Mouse (Mus musculus) spleen, postnatal 36 days (tissue): ENCODE results near the gene Gas7.
A peak's percentile ranks its signal among the peaks of the same experiment; 100 is the strongest.

ENCODE experiments used
- DNase-seq, 2 experiments: peaks; one replicate each; pipeline ENCODE4 v3.0.0; 2022; ENCODE audit warnings: low spot score in 2 of 2, mixed read lengths in 1 of 2

Gas7 gene

DNA sequence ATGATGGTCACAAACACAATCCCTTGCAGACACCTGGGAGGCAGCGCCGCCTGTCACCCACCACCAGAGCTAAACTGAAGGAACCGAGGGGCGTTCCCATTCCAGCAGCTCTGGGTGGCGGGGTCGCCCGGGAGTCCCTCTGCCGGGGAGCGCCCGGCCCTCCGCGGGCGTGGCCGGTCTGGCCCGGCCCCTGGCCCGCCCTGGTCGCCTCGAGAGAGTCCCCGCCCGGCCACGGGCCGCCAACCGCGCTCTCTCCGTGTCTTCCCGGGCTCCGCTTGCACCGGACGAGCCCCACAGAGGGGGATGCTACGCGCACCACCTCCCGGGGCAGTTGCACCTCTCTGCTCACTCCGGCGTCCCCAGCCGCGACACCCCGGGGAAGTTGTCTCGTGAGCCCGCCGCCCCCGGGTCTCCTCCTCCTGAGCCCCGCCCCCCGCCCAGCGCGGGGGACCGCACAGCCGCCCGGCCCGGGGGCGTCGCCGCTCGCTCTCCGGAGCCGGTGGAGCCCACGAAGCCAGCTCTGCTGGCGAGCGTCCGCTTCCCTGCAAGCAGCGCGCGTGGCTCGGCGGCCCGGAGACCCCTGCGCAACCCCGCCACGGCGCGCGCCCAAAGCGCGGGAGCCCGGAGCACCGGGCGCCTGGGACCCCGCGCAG is at the start of gene Gas7:
TSS of gene Gas7 (plus strand) at position 564 of the 653 bp plus-strand sequence.
- no peak for DNase-seq

DNA sequence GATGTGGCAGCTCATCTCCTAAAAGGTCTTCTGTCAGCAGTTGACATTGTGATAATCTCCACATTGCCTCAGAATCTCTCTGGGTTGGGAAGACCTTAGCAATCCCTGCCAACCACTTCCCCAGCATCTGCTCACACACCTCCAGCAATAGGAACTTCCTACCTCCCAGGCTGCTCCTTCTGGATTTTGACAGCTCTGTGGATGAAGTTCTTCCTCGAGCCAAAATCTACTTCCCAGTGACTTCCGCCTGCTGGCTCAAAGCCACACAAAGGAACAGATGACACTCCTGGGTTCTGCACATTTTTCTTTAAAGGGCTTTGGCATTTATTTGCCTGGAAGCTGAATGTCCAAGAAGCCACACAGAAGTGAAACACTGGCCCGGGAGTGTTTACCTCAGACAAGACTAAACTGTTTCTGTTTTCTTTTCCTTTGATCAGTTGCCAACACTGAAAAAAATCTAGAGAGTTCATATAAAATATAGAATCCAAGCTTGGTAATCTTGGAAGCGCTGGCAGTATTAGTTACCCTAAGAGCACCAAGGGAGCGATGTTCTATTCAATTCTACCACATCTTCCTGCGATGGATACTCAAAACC is 40.8 kb upstream of the Gas7 start:
- no peak for DNase-seq

DNA sequence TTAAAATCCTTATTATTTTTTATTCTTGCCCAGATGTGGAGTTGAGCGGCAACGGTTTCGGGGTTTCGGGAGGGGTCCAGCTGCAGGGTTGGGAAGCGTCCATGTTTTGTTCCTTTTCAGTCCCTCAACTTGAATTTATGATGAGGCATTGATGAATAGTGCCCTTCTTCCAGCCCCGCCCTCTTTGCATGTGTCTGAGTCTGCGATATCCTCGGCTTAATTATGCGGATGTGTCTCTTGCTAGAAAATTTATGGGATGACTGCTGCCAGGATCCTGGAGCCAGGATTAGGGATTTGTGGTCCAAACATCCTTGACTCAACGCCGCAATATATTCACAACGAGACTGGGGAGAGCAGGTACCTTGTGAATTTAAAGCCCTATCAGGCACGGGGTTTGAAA is 31.7 kb upstream of the Gas7 start:
- DNase-seq = no peak

DNA sequence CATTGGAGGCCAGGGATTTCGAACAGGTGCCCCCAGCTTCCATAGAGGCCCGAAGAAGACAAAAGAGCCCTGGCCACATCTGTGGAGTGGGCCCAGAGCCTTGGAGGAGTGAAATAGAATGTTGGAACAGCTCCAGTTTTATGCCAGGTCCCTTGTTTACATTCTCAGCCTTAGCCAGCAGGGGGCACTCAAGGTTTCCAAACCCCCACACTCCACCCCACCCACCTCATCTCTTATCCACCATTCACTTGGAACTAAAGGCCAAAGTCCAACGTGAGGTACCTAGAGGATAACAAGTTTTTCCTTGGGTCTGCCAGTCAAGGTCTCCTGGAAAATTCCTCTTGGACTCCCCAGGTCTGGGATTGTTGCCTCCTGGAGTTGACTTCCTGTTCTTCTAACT is 27.0 kb upstream of the Gas7 start:
- DNase-seq = peak in 1 of 2 experiments; percentile 6

DNA sequence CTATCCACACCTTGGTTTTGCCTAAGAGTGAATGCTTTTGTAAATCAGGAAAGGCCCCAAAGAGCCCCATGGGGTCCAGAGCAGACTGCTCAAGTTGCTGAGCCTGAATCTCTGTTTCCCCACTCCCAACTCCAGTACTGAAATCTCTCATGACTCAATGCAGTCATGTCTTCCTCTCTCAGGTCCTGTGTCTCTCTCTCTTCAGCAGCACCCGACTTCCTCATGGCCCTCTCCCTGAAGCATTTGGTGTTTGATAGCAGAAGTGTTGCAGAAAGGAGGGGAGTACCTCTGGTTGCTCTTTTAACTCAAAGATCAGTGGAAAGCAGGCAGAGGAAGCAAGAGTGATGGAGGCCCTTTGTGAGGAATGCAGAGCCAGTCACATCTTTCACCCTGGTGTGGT is 25.4 kb upstream of the Gas7 start:
- no peak for DNase-seq

DNA sequence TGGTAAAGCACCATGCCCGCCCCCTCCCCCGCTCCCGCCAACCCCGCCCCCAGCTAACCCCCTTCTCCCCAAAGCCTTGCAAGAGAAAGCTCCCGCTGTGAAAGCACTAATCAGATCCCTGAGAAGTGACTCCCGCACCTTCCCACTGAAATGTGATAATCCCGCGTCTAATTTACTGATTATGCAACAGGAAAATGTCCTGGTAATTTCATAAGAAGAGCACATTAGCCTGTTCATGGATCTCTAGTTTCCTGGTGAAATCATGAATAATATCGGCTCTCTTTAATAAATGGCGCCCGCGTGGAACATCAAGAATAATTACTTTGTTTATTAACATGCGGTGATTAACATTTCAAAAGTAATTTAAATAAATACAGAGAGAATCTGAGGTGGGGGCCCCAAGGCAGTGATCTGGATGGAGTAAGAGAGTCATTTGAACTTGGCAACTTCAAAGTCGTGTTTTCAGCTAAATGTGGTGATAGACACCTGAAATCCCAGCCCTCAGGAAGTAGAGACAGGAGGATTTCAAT is 24.1 kb upstream of the Gas7 start:
- DNase-seq = no peak

DNA sequence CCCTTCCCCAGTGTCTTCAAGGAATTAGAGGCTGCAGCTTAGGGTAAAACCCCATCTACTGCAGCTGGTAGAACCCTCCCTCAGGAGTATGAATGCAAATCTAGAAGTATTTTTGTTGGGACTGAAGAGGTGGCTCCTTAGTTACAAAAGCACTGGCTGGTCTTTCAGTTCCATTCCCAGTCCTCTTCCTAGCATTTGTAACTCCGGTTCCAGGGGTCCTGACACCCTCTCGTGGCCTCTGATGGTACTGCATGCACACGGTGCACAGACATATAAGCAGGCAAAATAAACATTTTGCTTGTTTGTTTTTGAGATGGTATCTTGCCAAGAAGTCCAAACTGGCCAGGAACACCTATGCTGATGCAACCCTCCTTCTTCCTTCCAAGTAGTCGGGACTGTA is 23.4 kb upstream of the Gas7 start:
- no peak for DNase-seq

DNA sequence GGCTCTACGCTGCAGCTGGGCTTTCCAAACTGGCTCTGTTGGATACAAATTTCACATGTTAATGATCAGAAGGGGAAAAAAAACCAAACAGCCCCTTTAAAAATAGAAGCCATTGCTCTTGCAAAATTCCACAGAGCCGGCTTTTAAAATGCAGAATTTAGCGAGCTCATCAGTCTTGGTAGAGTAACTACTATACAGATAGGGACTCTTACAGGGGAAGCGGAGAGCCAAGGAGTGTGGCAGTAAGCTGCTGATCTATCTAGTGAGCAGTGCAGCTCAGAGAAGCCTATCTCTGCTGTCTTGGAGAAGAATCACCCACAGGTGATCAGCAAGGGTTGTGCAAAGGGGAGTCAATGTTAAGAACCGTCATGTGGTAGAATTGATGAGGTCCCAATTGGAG is 21.5 kb upstream of the Gas7 start:
- DNase-seq = no peak

DNA sequence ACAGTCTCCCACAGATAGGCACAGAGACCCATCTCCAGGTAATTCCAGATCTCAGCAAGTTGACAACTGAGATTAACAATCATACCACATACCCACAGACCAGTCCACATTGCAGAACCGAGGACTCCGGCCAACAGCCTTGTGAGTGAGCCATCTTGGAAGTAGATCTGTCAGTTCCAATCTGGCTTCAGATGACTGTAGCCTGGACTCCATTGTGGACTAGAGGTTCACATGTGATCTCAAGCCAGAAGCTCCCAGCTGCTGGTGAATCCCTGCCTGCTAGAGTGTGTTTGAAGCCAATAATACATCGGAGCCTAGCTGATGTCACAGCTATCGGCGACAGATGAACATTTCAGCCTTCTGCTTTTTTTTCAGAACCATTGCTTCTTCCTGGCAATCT is 16.5 kb upstream of the Gas7 start:
- DNase-seq = no peak

DNA sequence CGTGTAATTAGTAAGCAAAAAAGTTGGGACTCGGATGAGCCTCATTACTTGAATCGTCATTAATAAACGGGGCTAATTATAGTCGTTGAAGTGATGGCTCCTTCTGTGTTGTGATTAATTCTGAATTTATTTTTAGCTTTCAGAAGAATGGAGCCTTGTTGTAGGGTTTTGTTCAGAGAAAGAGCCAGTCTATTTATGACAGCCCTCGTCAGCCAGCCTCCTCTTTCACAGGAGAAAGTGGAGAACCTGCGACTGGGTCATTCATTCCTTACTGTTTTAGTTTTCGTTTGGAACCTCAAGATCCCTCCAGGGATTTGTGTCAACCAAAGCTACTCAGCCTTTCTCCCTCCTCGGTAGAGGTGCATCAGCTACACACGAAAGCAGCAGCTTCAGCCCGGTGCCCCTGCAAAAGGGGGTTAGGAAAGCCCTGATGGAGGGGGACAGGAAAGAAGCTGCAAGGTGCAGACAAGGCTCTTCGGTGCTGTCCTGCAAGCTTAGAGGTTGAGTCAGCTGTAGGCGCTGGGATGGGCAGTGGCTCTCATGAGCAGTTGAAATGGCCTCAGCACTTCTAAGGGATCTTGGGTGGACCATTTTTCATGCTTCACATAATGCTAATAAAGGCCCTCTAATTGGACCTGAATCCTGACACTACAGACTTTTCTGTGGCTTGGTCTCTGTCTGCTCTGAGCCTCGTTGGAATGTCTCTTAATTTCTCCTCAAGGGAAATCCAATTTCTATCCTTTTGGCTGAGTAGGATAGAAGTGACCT is 10.0 kb upstream of the Gas7 start:
- no peak for DNase-seq

DNA sequence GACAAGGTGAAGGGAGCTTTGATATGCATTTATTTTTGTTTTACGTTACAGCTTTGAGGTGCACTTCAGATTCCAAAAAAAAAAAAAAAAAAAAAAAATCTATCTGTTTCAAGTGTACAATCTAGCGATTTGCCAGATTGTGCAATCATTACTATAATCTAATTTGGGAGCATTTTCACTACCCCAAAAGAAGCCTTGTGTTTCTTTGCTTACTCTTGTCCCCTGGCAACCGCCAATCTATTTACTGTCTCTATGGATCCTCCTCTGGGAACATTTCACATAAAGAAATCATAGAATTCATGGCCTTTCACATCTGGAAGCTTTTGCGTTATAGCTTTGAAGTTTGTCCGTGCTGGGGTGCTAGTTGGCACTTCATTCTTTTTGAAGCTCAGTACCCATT is 3.7 kb upstream of the Gas7 start:
- DNase-seq = no peak

DNA sequence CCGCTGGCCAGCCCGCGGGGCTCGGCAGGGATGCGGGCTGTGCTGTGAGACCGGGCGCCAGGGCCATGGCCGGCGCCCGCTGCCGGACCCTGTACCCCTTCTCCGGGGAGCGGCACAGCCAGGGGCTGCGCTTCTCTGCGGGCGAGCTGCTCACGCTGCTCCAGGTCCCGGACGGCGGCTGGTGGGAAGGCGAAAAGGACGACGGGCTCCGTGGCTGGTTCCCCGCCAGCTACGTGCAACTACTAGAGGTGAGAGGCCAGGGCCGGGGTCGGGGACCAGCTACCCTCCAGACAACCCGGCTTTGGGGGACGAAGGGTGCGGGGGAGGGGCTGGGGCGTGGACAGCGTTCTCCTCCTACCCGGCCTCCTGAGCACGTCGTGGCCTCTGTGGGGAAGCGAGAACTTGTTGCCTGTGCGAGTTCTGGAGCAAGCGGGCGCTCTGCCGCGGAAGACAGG is 317 bp downstream of the Gas7 start:
- DNase-seq = no peak

DNA sequence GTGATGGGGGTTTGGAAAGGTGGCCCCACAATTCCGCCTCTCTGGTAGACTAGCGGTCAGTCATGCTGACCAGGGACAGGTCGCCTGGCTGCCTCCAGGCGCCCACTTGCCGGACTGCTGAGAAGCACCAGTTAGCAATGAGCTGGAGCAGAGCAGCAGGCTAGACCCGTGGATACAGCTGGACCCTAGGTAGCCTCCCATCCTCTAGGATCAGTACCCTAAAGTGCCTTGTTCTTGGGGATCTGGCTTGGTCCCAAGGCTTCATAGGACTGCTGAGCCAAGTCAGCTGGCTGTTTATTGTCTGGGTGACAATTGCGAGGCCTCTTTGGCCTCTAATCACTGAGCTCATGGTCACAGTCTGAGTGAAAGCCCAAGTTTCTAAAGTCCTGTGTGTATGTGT is 792 bp downstream of the Gas7 start:
- no peak for DNase-seq

DNA sequence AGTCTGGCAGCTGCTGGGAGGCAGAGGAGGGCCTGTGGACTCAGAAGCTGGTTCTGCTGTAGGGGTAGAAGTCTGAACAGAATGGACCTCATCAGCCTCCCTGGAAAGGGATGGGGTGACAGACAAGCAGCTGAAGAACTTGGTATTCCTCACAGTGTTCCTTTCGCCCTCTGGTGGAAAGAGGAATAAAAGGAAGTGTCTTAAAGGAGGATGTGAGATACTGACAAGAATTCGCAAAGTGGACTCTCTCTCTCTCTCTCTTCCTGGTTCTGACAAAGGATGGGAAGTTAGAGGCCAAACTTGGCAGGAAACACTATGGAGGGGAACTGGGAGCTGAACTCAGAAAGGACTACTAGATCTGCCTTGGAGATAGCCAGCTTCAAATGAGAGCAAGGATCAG is 2.9 kb downstream of the Gas7 start:
- DNase-seq = no peak

DNA sequence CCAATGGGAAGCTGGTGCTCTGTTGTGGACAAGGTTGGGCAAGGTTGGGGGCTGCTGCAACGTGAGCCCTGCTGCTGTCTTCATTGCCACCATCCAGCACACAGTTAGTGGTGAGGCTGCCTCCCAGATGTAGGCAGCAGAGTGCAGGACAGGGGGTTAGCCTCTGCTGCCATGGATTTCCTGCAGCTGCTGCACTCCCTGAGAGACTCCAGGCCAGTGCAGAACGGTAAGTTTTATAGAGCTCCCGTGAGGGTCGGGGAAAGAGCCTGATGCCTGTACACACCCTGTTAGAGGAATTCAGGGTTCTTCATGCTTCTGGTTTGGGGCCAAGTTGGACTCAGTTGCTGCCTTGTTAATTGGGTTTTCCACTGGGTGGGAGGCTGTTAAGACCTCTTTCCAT is 11.9 kb downstream of the Gas7 start:
- no peak for DNase-seq

DNA sequence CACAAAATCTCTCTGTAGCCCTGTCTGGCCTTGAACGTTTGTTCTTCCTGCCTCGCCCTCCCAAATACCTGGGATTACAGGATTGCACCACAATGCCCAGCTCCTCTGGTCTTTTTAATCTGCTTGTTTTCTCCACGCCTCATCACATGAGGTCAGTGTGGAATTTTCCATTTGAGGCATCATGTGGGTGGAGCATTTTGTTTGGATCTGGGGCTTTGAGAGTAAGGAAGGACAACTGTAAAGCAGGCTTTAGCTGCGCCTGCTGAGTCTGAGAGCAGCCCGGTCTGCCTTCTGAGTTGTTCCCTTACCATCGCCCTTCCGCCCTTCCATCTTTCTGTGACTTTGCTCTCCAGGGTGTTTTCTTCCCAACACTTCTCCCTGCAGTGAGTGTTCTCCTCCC is 13.6 kb downstream of the Gas7 start:
- no peak for DNase-seq

DNA sequence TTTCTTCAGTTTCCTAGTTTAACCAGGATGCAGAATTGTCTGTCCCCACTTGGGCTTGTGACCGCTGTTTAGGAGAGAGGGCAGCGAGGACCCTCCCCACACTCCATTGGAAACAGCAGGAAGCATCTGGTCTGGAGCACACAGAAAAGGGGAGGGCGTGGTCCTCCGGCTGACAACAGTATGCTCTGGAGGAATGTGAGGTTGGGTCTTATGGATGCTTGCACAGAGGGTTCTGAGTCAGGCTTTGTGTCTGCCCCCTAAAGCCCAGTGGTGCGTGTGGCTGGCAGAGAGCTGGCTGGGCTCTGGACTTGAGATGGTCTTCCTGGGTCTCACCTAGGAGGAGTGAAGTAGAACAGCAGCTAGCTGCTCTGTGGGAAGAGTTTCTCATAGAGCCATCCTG is 19.4 kb downstream of the Gas7 start:
- DNase-seq = no peak

DNA sequence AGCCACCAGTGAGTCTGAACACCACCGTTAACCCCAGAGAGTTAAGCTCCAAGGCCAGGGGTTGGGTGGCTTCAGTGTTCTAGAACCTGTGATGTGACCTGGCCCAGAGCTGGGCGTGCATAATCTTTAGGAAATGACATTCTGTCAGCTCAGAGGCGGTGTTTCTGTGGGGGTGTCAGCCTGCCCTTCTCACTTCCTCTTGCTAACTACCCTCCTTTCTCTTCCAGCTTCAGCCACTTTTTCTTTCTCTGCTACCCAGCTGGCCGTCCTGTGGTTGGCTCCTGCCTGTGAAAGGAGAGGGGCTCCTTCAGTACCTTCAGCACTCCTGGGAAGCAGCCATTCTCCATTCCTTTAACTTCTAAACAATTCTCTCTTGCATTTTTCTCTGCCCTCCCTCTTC is 24.3 kb downstream of the Gas7 start:
- DNase-seq = peak; percentile 34 to 35

DNA sequence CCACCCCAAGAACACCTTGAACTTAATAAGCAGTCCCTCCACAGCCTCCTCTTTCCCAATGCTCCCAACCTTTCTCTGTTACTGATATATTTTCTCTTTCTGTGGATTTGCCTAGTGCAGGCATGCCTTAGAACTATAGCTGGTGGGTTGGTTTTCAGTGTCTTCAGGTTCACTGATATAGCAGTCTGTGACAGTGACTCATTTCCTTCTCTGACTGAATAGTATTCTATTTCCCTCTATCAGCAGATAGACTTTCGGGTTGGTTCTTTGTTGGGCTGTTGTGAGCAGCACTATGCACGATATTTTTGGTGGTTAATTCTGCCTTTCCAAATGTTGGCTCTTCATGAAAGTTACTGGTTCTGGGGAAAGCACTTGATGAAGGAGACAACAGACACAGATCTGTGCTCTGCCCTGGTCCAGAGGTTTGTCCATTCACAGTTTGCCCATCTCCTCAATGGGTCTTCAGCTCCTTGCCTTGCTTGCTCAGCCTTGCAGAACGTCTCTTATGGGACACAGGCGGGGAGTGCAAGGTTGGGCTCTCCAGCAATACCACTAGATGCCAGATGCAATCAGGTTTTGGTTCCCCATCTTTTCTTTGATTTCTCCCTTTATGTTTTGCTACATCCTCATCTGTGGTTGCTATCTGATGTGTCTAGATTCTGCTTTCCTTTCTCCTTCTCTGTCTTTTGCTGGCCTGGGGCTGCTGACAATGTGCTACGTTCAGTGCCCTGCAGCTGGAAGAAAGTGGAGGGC is 25.1 kb downstream of the Gas7 start:
- DNase-seq = no peak

DNA sequence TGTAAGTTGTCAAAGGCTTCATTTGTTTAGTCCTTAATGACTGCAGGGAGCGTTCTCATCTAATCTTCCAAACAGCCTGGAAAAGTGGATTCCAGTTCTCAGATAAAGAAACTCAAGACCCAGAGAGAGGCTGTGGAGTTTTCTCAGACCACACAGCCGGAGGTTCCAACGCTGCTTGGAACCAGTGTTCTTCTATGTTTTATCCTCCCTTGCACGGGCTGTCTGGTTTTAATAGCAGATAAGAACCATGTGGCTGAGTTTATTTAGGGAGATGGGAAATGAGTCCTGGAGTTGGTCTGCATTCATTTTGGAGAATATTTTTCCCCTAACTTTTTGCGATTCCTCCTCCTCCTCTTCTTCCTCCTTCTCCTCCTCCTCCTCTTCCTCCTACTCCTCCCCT is 26.5 kb downstream of the Gas7 start:
- no peak for DNase-seq

DNA sequence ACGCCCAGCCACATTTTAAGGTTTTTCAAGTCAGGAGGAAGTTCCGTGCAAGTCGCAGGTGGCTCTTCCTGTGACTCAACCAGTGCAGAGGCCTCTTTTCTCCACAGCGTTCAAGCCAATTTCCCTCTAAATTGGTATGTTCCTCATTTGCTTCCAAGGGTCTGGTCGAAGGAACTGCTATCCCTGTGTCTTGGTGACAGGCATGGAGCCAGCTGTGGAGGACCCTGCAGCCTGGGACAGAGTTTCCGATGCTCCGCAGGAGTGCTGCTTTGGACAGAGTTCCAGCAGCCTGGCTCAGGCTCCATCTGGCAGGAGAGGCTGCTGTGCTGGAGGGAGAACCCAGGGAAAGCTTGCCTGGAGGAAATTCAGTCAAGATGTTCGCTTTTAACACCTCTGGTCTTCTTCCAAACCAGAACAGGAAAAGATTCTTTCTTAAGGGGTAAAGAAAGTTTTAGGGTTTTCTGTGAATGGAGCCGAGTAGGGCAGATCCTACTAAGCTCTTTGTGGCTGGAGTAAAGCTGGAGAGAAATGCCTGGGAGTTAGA is 27.1 kb downstream of the Gas7 start:
- DNase-seq = peak in 1 of 2 experiments; percentile 11

DNA sequence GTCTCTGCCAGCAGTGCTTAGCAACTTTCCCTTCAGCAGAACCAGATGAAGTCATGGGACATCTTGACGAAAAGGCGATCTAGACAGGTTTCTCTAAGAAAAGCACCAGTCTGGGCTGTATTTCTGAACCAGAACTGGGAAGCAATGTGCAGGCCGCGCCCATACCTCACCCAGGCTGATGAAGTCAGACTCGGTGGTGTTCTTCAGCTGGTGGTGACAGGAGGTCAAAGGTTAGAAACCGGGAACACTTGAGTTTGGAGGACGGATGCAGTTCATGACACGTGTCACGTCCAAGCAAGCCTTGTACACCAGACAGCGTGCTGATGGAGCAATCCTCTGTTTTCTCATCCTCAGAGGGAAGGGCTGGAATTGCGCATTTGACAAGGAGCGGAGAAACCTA is 32.9 kb downstream of the Gas7 start:
- no peak for DNase-seq
